Mouse (Mus musculus): ENCODE data around the gene Tulp3. TPM values are rescaled to one million over a fixed set of nuclear protein-coding genes. Genes with fewer than 3 reads are reported as not detected.
"Not testable (repeated sequence)": the region's sequence is repeated elsewhere in the genome, so short reads cannot be mapped to it uniquely, and the experiment has no call there.

Tulp3 gene
- total RNA-seq, 2 experiments from 2014 or later, result 5.6 to 6.1 TPM

DNA sequence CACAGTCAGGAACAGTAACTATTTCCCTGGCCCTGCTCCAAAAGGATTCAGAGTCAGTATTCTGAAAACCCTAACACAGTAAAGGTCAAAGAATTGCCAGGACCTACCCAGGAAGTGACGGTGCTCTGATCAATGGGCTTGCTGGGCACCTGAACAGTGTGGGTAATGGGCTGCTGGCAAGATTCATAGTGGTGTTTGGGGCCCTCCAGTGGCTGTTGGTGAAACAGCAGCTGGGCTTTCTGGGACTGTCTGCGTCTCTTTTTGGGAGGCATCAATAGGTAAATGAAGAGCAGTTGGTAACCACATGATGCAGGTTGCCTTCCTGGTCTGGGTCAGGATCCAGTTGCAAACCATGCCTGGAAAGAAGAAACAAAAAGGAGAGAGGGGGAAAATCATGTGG lies 3.3 kb upstream of the Tulp3 start:
- peak; percentile 43 to 83 for DNase-seq

- DNase-seq, result peak; percentile 36 to 67
Measured at GRCm38 (mm10) chr6:128355201-128355681, 410 bp downstream of the Tulp3 start.

- no peak for DNase-seq
Measured at GRCm38 (mm10) chr6:128354140-128354539, 1.5 kb downstream of the Tulp3 start.

GRCm38 (mm10) chr6:128349711-128350110 lies 5.9 kb downstream of the Tulp3 start:
- DNase-seq, result no peak

- DNase-seq, result peak; percentile 40 to 42
Measured at GRCm38 (mm10) chr6:128346782-128347181, 8.9 kb downstream of the Tulp3 start.

DNA sequence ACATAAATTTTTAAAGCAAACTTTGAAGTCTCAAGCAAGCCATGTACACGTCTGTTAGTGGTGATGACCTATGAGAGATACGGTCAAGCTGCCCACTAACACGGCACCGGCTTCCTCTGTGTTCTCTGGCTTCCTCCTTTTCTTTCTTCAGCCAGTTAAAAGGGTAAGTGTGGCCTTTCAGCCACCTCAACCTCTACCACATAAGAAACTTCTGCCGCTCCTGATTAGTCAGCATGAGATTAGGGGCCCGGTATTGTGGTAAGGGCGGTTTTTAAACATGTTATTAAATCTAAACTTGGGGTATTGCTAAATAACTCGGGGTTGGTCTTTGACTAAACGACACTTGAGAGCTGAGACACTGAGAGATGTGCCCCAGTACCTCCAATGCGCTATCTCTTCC lies 10.0 kb downstream of the Tulp3 start:
- no peak for DNase-seq

DNA sequence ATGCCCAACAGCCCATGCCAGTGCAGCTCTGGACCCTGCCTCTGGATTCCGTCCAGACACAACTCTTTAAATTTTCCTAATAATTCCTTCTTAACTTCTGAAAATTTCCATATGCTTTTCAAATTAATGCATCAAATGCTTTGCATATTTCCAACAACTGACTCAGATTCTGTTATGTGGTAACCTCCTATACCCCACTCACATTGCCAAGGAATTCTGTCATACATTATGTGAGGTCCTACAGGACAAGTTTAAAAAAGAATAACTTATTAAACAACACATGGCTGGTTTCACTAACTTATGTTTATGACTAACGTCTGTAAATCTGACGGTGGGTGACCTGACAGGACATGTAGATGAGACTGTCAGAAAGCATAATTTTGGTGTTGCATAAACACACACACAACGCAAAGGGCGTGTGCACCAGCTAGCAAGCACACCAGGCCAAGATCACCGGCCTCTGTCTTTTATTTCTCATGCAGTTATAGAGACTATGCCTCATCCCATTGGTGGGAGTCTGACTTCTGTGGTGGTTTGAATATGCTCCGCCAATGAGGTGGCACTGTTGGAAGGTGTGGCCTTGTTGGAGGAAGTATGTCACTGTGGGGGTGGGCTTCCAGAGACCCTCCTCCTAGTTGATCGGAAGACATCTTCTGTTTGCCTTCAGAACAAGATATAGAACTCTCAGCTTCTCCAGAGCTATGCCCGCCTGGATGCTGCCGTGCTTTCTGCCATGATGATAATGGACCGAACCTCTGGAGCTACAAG lies 13.5 kb downstream of the Tulp3 start:
- DNase-seq, result no peak

GRCm38 (mm10) chr6:128338876-128339275 lies 16.8 kb downstream of the Tulp3 start:
- no peak for DNase-seq

GRCm38 (mm10) chr6:128337467-128337866 lies 18.2 kb downstream of the Tulp3 start:
- no peak for DNase-seq

GRCm38 (mm10) chr6:128334397-128335124 lies 21.1 kb downstream of the Tulp3 start:
- peak; percentile 57 to 85 for DNase-seq

- DNase-seq, result peak; percentile 45 to 76
Measured at GRCm38 (mm10) chr6:128318317-128318716, 37.3 kb downstream of the Tulp3 start.

DNA sequence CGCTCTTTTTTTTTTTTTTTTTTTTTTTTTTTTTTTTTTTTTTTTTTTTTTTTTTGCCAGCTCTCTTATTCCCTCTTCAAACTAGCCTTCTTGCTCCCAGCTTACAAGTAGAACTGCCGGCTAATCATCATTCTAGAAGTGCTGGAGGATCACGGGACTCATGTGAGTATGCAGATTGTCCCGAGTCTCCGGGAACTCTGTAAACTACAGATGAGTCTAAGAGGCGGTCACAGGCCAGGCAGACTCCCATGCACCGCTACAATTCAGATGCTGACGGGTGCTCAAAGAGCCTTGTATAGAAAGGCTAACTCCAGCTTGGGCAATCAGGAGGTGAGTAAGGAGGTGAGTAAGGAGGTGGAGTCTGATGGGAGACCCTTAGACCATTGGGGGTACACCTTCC lies 40.1 kb downstream of the Tulp3 start:
- no peak for DNase-seq

- no peak for DNase-seq
Measured at GRCm38 (mm10) chr6:128314796-128315195, 40.9 kb downstream of the Tulp3 start.

DNA sequence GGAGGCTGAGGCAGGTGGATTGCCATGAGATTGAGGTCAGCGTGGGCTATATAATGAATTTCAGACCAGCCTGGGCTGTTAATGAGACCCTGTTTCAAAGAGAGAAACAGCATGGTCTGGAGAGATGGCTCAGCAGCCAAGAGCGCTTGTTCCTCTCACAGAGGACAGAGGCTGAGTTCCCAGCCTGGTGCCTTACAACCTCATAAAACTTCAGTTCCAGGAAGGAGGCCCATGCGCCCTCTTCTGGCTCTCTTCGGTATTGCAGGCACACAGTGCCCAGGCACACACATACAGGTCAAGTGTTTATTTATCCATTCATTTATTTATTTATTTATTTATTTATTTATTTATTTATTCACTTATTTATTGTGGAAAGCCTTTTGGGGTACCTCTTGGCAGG lies 47.3 kb downstream of the Tulp3 start:
- peak; percentile 32 to 77 for DNase-seq

GRCm38 (mm10) chr6:128304801-128305200 lies 50.9 kb downstream of the Tulp3 start:
- DNase-seq, result no peak

- DNase-seq, result not testable (repeated sequence)
Measured at GRCm38 (mm10) chr6:128302640-128303039, 53.0 kb downstream of the Tulp3 start.

DNA sequence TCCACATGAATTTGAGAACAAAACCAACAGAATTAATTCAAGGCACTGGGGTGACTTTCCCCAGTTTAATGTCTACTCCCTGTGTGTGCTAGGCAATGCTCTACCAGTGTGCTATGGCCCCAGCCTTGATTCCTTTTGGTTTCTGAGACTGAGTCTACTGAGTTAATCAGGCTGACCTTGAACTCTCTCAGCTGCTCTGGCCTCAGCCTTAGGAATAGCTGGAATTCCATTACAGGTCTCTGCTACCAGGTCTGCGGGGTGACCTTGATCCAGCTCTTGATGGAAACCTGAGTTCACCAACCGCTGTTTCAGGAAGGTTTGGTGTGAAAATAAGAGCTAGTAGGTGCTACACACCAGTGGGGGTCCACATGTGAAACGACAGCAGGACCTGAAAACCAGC lies 53.8 kb downstream of the Tulp3 start:
- DNase-seq, result no peak

DNA sequence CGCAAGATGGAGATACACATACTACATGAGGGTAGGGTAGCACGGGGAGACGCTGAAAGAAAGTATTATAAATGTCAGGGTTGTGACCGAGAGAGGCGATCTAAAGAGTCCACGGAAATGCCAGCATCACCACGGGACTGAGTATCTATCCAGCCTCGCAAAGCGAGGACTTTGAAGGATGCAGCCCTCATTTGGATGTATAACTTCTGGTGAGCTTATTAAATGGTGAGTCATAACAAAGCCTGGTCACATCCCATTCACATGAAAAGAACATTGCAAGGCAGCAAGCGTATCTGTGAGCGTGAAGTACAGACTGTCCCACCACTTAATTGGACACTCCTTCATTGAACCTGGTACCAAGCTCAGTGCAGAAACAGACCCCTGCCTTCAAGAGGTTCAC lies 54.2 kb downstream of the Tulp3 start:
- DNase-seq, result no peak

GRCm38 (mm10) chr6:128300134-128301001 lies 55.3 kb downstream of the Tulp3 start, which contains the start of gene Tead4:
Tead4 (minus strand) TSS chr6:128300823.
- DNase-seq, result peak; percentile 81 to 86

DNA sequence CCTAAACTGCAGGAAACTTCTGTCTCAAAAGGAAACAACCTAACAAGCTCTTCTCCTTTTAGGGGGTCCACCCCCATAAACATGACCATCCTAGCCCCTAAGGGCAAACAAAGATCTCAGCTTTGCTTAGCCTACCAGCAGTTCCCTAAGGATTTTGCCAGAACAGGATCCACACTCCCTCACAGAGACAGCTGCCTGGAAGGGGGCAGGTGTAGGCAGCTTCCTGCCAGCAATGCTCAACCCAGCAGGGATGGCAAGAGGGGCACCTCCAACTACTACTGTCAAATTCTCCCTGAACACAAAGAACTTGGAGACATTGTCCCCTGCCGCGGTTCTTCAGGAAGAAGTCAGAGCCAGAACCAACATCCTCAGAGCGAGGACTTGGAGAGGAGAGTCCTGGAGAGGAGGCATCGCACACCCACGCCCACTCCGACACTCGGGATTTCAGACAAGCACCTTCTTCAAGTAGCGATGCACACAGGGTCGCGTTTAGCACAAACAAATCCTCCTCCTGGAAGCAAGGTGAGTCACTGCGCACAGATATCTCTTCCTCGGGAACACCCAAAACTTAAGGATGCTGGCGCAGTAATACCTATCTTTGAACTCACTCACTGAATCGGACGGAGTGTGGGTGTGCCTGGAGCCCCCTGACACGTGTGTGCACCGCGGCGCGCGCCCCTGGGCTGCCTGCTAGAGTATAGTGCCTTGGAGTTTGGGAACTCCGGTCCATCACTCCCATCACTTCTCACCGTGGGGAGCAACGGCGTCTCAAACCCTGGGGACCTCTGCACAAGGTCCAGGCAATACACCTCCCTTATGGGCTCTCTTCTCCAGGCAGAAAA lies 56.1 kb downstream of the Tulp3 start:
- peak; percentile 34 to 37 for DNase-seq

- DNase-seq, result no peak
Measured at GRCm38 (mm10) chr6:128298246-128298645, 57.4 kb downstream of the Tulp3 start.
